Mouse (Mus musculus): ENCODE results near the gene Adcy1. TPM values are rescaled to one million over a fixed set of nuclear protein-coding genes. Genes with fewer than 3 reads are reported as not detected.

Adcy1 gene
- total RNA-seq (2015), result not detected in 2 replicates
- not detected in 2 replicates for total RNA-seq (2017)

DNA sequence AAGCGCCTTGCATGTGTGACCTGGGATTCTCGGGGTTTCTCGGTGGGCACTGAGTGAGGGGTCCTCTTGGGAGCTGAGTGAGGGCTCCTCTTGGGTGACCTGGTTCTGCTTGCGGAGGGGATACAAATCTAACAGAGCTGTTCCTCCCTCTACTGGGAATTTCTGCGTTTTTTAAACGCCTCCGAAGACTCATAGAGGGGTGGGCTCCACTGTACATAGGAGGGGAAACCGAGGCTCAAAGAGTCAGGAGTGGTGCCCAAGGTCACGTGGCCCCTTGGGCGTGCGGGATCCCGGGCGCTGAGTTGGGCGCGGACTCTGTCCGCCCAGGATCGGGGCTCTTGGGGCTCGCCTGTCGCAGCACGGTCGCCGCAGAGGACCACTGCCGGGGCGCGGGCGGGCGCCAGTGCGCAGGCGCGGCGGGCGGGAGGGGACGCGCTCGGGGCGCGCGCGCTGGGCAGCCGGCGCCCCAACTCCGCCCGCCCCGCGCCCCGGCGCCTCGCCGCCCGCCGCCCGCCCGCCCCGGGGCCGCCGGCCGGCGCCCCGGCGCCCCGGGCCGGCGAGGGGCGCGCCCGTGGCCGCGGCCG is at the start of gene Adcy1:
Gene Adcy1, plus strand, starts transcription at position 489 of the 584 bp plus-strand sequence.
- no peak for ATAC-seq (ENCODE audit: poor library complexity, severe bottlenecking)

- no peak for ATAC-seq (ENCODE audit: poor library complexity, severe bottlenecking)
Measured at GRCm38 (mm10) chr11:7016907-7017306, 46.4 kb upstream of the Adcy1 start.

GRCm38 (mm10) chr11:7018078-7018477 is 45.2 kb upstream of the Adcy1 start:
- no peak for ATAC-seq (ENCODE audit: poor library complexity, severe bottlenecking)

DNA sequence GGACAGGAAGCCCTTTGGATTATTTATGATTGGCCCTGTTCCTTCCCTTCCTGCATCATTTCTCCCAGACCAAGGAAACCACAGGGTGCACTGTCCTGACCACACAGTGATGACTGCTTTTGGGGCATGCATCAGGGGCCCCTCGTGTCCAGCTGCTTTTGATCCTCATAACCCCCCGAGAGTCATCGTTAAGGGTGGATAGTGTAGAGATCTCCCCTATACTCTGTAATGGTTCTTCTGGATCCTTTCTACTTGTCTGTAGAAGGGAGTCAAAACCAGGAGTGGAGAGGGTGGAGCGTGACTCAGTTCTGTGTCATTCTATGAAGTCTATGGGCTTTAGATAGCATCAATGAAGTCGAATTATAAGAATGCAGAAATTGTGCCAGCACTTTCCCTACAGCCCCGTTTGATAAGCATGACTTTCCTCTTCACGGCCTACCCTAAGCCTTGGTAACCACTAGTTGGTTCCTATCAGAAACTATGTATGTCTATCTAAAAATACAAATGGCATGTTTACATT is 44.2 kb upstream of the Adcy1 start:
- no peak for ATAC-seq (ENCODE audit: poor library complexity, severe bottlenecking)

DNA sequence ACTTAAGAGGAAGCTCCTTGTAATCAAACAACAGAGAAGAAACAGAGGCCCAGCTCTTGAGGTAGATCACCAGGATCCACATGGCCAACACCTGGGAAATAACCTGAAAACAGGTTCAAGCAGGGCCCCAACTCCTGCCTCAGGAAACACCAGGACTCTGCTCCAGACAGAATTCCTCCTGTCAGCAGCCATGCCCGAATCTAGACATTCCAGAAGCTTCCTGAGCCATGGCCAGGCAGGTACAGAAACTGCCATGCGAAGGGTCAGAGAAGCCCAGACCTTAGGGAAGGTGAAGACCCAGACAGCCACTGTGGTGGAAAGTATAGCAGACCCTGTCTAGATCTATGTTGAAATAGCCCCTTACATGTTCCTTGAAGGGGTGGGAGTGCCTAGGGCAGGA is 30.2 kb upstream of the Adcy1 start:
- ATAC-seq (ENCODE audit: poor library complexity, severe bottlenecking), result no peak

GRCm38 (mm10) chr11:7039722-7040121 is 23.6 kb upstream of the Adcy1 start:
- ATAC-seq (ENCODE audit: poor library complexity, severe bottlenecking), result no peak

GRCm38 (mm10) chr11:7040801-7041200 is 22.5 kb upstream of the Adcy1 start:
- no peak for ATAC-seq (ENCODE audit: poor library complexity, severe bottlenecking)

DNA sequence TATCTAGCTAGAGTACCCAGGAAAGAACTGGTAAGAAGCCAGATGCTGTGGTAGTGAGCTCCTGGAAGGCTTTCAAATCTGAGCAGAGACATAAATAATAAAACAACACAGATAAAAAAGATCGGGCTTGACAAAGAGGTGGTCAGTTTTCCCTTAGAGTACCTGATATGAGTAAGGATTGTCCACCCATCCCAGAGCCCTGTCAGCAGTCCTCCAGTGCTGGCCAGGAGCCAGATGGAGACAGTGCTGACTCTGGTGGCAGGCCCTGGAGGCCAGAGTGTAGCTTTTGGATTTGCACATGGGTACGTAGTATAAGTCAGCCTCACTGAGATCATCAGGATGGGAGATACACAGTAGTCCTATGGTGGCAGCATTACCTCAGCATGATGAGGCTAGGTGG is 16.1 kb upstream of the Adcy1 start:
- no peak for ATAC-seq (ENCODE audit: poor library complexity, severe bottlenecking)

DNA sequence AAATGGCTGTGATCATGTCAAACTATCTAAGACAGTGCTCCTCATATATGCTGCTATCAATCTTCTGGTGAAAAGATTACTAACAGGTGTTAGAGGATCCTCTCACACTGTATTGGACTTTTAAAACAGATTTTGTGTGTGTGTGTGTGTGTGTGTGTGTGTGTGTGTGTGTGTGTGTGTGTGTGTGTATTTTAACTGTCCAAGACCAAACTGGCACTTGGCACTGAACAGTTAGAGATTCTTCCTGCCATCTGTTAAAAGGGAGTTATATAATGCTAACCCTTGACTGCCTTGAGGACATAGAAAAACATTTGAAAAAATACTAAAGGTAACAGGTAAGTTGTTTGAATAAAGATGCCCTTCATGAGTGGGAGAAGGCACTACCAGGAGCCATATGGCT is 15.7 kb upstream of the Adcy1 start:
- no peak for ATAC-seq (ENCODE audit: poor library complexity, severe bottlenecking)

- no peak for ATAC-seq (ENCODE audit: poor library complexity, severe bottlenecking)
Measured at GRCm38 (mm10) chr11:7053710-7054109, 9.6 kb upstream of the Adcy1 start.

DNA sequence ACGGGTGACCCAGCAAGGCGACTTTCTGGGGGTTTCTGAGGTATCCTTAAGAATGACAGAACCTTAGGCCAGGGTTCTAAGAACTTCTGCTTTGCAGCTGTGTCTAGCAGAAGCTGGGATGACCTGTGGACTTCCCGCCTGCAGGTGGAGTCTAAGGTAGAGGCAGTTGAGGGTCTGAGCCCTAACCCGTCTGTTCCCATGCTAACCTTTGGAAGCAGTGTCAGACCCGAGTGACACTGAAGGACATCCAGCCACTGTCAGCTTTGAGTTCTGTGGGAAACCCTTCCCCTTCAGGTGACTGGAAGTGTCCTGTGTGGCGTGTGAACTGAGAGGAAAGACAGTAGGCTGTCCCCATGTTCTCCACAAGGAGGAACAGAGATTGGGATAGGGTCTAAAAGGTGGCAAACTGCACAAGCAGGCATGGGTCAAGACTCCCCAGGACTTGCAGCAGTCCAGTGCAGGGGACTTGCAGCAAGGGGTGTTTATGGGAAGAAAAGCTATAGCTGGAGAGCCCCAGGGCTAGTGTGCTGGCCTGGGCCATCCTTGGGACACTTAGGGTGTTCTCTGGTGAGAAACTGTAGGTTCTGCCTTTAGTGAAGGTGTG is 8.5 kb upstream of the Adcy1 start:
- ATAC-seq (ENCODE audit: poor library complexity, severe bottlenecking), result no peak

- no peak for ATAC-seq (ENCODE audit: poor library complexity, severe bottlenecking)
Measured at GRCm38 (mm10) chr11:7055455-7056017, 7.8 kb upstream of the Adcy1 start.

GRCm38 (mm10) chr11:7056121-7056520 is 7.2 kb upstream of the Adcy1 start:
- no peak for ATAC-seq (ENCODE audit: poor library complexity, severe bottlenecking)

GRCm38 (mm10) chr11:7057781-7058180 is 5.5 kb upstream of the Adcy1 start:
- ATAC-seq (ENCODE audit: poor library complexity, severe bottlenecking), result no peak

- no peak for ATAC-seq (ENCODE audit: poor library complexity, severe bottlenecking)
Measured at GRCm38 (mm10) chr11:7061961-7062360, 1.3 kb upstream of the Adcy1 start.

- no peak for ATAC-seq (ENCODE audit: poor library complexity, severe bottlenecking)
Measured at GRCm38 (mm10) chr11:7062566-7062965, 723 bp upstream of the Adcy1 start.

DNA sequence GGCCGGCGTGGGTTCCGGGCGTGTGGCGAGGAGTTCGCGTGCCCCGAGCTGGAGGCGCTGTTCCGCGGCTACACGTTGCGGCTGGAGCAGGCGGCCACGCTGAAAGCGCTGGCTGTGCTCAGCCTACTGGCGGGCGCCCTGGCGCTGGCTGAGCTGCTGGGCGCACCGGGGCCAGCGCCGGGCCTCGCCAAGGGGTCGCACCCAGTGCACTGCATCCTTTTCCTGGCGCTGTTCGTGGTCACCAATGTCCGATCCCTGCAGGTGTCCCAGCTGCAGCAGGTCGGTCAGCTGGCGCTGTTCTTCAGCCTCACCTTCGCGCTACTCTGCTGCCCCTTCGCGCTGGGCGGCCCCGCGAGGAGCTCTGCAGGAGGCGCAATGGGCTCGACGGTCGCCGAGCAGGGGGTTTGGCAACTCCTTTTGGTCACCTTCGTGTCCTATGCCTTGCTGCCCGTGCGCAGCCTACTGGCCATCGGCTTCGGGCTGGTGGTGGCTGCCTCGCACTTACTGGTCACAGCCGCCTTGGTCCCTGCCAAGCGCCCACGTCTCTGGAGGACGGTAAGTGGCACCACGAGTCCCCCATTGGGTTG is 485 bp downstream of the Adcy1 start:
- no peak for ATAC-seq (ENCODE audit: poor library complexity, severe bottlenecking)

DNA sequence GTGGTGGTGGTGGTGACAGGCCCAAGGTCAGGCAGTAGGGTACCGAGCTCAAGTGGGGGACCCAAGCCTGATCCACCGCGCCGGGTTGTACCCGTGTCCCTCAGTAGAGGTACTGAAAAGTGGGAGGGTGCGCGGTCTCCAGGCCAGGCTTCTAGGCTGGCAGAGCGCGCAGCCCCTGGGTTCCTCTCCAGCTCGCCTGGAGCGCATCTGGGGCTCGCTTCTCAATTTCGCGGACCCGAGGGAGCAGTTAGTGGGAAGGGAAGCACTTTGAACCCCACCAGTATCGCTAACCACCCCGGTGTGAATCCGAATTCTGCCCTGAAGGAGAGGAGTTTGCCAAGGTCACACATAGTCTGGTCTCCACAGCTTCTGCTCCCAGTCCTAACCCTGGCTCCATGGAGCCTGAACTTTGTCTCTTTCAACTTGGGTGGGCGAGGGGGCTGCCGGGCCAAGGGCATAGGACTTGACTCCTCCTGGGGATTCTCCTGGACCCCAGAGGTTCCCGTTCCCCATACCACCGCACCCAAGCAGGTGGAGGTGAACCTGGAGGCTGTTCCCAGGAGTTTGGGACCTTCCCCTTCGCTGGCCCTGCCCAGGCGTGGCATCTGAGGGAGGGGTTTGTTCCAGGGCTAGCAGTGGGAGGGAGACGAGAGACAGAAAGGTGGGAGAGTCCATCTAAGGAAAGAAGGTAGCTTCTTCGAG is 1.3 kb downstream of the Adcy1 start:
- ATAC-seq (ENCODE audit: poor library complexity, severe bottlenecking), result no peak

- no peak for ATAC-seq (ENCODE audit: poor library complexity, severe bottlenecking)
Measured at GRCm38 (mm10) chr11:7065388-7065787, 2.1 kb downstream of the Adcy1 start.

GRCm38 (mm10) chr11:7065876-7066275 is 2.6 kb downstream of the Adcy1 start:
- ATAC-seq (ENCODE audit: poor library complexity, severe bottlenecking), result no peak

DNA sequence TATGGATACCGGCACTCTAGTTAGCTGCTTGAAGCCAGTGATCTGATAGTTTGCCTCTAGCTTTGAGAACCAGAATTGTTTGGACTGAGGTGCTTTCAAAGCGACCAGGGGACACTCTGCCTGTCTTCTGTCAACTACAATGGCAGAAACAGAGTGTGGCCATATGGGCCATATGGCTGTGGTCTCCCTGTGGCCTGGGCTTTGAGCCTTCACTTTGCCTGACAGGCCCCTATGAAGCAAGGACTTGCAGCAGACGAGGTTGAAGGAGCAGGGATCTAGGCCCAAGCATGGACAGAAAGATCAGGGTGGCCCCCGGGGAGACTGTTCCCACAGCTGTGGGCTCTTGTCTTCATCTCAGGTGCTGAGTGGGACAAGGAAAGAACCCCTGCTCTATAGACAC is 4.0 kb downstream of the Adcy1 start:
- ATAC-seq (ENCODE audit: poor library complexity, severe bottlenecking), result no peak

Measured in megakaryocyte, adult 5-6 weeks (primary cell).